Mouse (Mus musculus): ENCODE data around the gene Snapc1. TPM values are rescaled to one million over a fixed set of nuclear protein-coding genes. Genes with fewer than 3 reads are reported as not detected.

The Snapc1 gene
- polyA plus RNA-seq, 1 experiment from 2014 or later: 9.1 TPM

- Histone ChIP-seq H3K4me3 (ENCODE audit: low read depth, low read length) (no peak overlapping the region), H3K27me3 (replicated peaks; ENCODE audit: insufficient read depth, low read length) (no peaks in the 10 kb centered on the region), H3K9ac (replicated peaks; ENCODE audit: low read depth) (no peak overlapping the region), H3K9me3 (ENCODE audit: low read length) (no peaks in the 10 kb centered on the region), H3K4me2 (replicated peaks; ENCODE audit: low read depth, low read length) (no peak overlapping the region), H3K27ac (ENCODE audit: low read length) (no peak overlapping the region), H3K36me3 (ENCODE audit: insufficient read depth, low read length) (peaks cover 10% of the 10 kb centered on the region), H3K4me1 (ENCODE audit: insufficient read depth, low read depth, low read length) (no peaks in the 10 kb centered on the region)
- DNase-seq (ENCODE audit: low spot score): no peak
- WGBS: 84% methylated on average over 7 of the region's 7 CpGs
- no peak for ATAC-seq
- no peak for TF ChIP-seq EP300 (IDR thresholded peaks at IDR 0.05)
- no peak for TF ChIP-seq CTCF (IDR thresholded peaks at IDR 0.05)
These were observed 22.0 kb downstream of the Snapc1 start for GRCm38 (mm10) chr12:73986299-73986698.

GRCm38 (mm10) chr12:73988393-73989008 lies 24.2 kb downstream of the Snapc1 start:
- H3K4me2 ChIP-seq (replicated peaks; ENCODE audit: low read depth, low read length): no peak overlapping the region
- WGBS: 81% methylated on average over 4 of the region's 4 CpGs
- ATAC-seq: no peak

GRCm38 (mm10) chr12:73989594-73989993 lies 25.3 kb downstream of the Snapc1 start:
- H3K9ac ChIP-seq (replicated peaks; ENCODE audit: low read depth): no peak overlapping the region
- no peak overlapping the region for H3K4me2 ChIP-seq (replicated peaks; ENCODE audit: low read depth, low read length)
- H3K4me3 ChIP-seq (ENCODE audit: low read depth, low read length): no peak overlapping the region
- ATAC-seq: no peak
- no peaks in the 10 kb centered on the region for H3K9me3 ChIP-seq (ENCODE audit: low read length)
- TF ChIP-seq EP300 (IDR thresholded peaks at IDR 0.05) (no peak), CTCF (IDR thresholded peaks at IDR 0.05) (peak; percentile 73)
- H3K36me3 ChIP-seq (ENCODE audit: insufficient read depth, low read length): peaks cover under 1% of the 10 kb centered on the region; the same call in 1 of the 2 replicates
- H3K27ac ChIP-seq (ENCODE audit: low read length): no peak overlapping the region
- peak; percentile 28 for DNase-seq (ENCODE audit: low spot score)
- H3K27me3 ChIP-seq (replicated peaks; ENCODE audit: insufficient read depth, low read length): no peaks in the 10 kb centered on the region
- H3K4me1 ChIP-seq (ENCODE audit: insufficient read depth, low read depth, low read length): no peaks in the 10 kb centered on the region

More at GRCm38 (mm10) chr12:73988393-73989008, 24.2 kb downstream of the Snapc1 start:
- no peak for DNase-seq (ENCODE audit: low spot score)
- Histone ChIP-seq H3K27ac (ENCODE audit: low read length) (no peak overlapping the region), H3K9me3 (ENCODE audit: low read length) (no peaks in the 10 kb centered on the region), H3K4me3 (ENCODE audit: low read depth, low read length) (no peak overlapping the region), H3K27me3 (replicated peaks; ENCODE audit: insufficient read depth, low read length) (no peaks in the 10 kb centered on the region), H3K36me3 (ENCODE audit: insufficient read depth, low read length) (peaks cover 5% of the 10 kb centered on the region; the same call in 1 of the 2 replicates), H3K9ac (replicated peaks; ENCODE audit: low read depth) (no peak overlapping the region), H3K4me1 (ENCODE audit: insufficient read depth, low read depth, low read length) (no peaks in the 10 kb centered on the region)
- TF ChIP-seq CTCF (IDR thresholded peaks at IDR 0.05) (no peak), EP300 (IDR thresholded peaks at IDR 0.05) (no peak)

- Histone ChIP-seq H3K36me3 (ENCODE audit: insufficient read depth, low read length) (no peaks in the 10 kb centered on the region), H3K4me3 (ENCODE audit: low read depth, low read length) (no peak overlapping the region), H3K27me3 (replicated peaks; ENCODE audit: insufficient read depth, low read length) (peaks cover 23% of the 10 kb centered on the region; the same call in 1 of the 2 replicates), H3K4me2 (replicated peaks; ENCODE audit: low read depth, low read length) (no peak overlapping the region), H3K4me1 (ENCODE audit: insufficient read depth, low read depth, low read length) (no peaks in the 10 kb centered on the region), H3K9ac (replicated peaks; ENCODE audit: low read depth) (no peak overlapping the region), H3K9me3 (ENCODE audit: low read length) (no peaks in the 10 kb centered on the region), H3K27ac (ENCODE audit: low read length) (no peak overlapping the region)
- ATAC-seq (no peak), DNase-seq (ENCODE audit: low spot score) (no peak)
- WGBS: 61% methylated on average over 12 of the region's 12 CpGs
- TF ChIP-seq CTCF (IDR thresholded peaks at IDR 0.05): no peak
- no peak for TF ChIP-seq EP300 (IDR thresholded peaks at IDR 0.05)
These were observed 32.6 kb downstream of the Snapc1 start for GRCm38 (mm10) chr12:73996906-73997296.

- Histone ChIP-seq H3K4me2 (replicated peaks; ENCODE audit: low read depth, low read length) (peak within 1 kb of the TSS; percentile 71), H3K27me3 (replicated peaks; ENCODE audit: insufficient read depth, low read length) (peaks cover 23% of the 10 kb centered on the region; the same call in 1 of the 2 replicates), H3K9ac (replicated peaks; ENCODE audit: low read depth) (no peak within 1 kb of the TSS), H3K4me3 (ENCODE audit: low read depth, low read length) (peak within 1 kb of the TSS; percentile 37), H3K4me1 (ENCODE audit: insufficient read depth, low read depth, low read length) (no peaks in the 10 kb centered on the region), H3K9me3 (ENCODE audit: low read length) (no peaks in the 10 kb centered on the region), H3K36me3 (ENCODE audit: insufficient read depth, low read length) (no peaks in the 10 kb centered on the region), H3K27ac (ENCODE audit: low read length) (no peak within 1 kb of the TSS)
- TF ChIP-seq CTCF (IDR thresholded peaks at IDR 0.05) (no peak), EP300 (IDR thresholded peaks at IDR 0.05) (no peak)
- ATAC-seq (no peak), DNase-seq (ENCODE audit: low spot score) (no peak)
- WGBS: 2% methylated on average over 35 of the region's 67 CpGs
These were observed 33.2 kb downstream of the Snapc1 start, which contains the start of gene Syt16 for GRCm38 (mm10) chr12:73997297-73998127. TSS of gene Syt16 (plus strand) at chr12:73997661.

- Histone ChIP-seq H3K9ac (replicated peaks; ENCODE audit: low read depth) (no peak overlapping the region), H3K27me3 (replicated peaks; ENCODE audit: insufficient read depth, low read length) (peaks cover 23% of the 10 kb centered on the region; the same call in 1 of the 2 replicates), H3K4me1 (ENCODE audit: insufficient read depth, low read depth, low read length) (no peaks in the 10 kb centered on the region), H3K36me3 (ENCODE audit: insufficient read depth, low read length) (no peaks in the 10 kb centered on the region), H3K4me2 (replicated peaks; ENCODE audit: low read depth, low read length) (peak overlapping the region; percentile 71), H3K9me3 (ENCODE audit: low read length) (no peaks in the 10 kb centered on the region), H3K4me3 (ENCODE audit: low read depth, low read length) (peak overlapping the region; percentile 37; the same call in 1 of the 2 replicates), H3K27ac (ENCODE audit: low read length) (no peak overlapping the region)
- WGBS: 43% methylated on average over 5 of the region's 5 CpGs
- ATAC-seq: no peak
- DNase-seq (ENCODE audit: low spot score): no peak
- TF ChIP-seq EP300 (IDR thresholded peaks at IDR 0.05): no peak
- no peak for TF ChIP-seq CTCF (IDR thresholded peaks at IDR 0.05)
These were observed 33.8 kb downstream of the Snapc1 start for GRCm38 (mm10) chr12:73998128-73998456.

Measured in lung, postnatal 0 days (tissue).